Mouse (Mus musculus) frontal cortex, postnatal 10 days (tissue): ENCODE measurements at regions not wholly inside any gene's neighbourhood (a gene's known extent, or its start where the extent isn't known, plus 50 kb on each side); places are given as distances from the start of the nearest gene placed in this dataset.
A peak's percentile ranks its signal among the peaks of the same experiment; 100 is the strongest.
"Not testable (repeated sequence)": the region's sequence is repeated elsewhere in the genome, so short reads cannot be mapped to it uniquely, and the experiment has no call there.

Source experiments
- DNase-seq, 2 experiments: peaks; one replicate each; pipeline ENCODE4 v3.0.0; 2022; ENCODE audit warnings: low spot score in 2 of 2, mixed read lengths in 1 of 2

- DNase-seq = not testable (repeated sequence)
Observed at GRCm38 (mm10) chr4:71422121-71422520, 335.6 kb downstream of the Gm11232 start.

- no peak for DNase-seq
Observed at GRCm38 (mm10) chr4:71409867-71410266, 347.9 kb downstream of the Gm11232 start.

DNA sequence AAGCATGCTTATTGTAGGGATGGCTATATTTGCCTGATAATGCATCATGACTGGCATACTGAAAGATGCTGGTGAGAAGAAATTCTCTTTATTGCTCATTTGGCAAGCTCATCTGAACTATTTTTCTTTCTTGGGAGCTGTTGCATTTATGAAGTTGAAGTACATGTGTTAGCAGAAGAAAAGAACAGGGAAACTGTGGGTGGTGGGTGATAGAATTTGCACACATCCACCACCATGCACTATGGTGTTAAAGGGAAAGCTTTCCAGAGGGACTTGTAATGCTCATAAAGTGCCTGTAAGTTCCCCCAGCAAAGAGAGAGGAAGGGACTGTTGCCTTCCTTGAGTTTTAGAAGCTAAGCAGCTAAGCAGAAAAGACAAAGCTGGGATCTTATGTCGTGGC is 367.3 kb downstream of the Gm11232 start:
- DNase-seq = no peak

DNA sequence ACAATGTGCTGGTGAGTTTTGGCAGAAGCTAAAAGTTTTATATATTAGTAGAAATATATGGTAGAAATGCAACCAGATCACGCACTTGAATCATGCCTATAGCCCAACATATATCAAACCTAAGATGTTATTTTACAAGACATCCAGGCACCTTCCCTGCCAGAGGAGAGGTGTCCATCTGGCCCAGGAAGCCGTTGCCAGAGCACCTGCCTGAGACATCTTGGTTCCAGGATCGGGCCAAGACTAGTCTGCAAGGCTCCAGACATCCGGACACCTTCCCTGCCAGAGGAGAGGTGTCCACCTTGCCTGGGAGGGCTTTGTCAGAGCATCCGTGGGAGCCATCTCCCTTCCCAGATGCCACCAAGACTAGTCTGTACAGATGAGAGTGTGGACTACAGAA is 388.5 kb downstream of the Gm11232 start:
- no peak for DNase-seq

GRCm38 (mm10) chr4:71363761-71364160 is 394.0 kb downstream of the Gm11232 start:
- no peak for DNase-seq

DNA sequence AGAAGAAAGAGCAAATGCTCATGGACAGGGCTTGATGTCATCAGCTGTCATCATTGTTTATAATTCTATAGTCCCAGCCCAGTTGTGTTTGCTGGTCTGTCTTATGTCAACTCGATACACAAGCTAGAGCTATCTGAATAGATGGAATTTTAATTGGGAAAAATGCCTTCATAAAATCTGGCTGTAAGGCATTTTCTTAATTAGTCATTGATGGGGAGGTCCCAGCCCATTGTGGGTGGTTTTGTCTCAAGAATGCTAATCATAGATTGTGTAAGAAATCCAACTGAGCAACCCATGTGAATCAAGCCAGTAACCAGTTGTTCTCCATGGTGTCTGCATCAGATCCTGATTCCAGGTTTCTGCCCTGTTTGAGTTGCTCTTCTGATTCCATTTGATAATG is 400.1 kb downstream of the Gm11232 start:
- DNase-seq = no peak

DNA sequence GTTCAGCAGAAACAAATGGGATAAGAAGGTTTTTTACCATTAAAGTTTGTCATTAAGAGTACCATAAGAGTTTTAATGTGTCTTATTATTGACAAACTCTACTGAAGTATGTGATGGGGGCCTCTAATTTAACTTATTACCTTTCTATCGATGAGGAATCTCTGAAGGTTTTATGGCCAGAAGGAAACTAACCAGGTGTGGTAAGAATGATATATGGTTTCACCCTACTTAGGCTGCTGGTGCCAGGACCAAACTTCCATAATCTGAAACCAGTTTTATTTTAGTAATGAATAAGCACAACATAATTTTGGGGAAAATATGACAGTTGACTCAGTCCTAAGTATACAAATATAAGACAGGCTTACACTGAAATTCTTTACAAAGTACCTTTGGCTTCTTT is 401.1 kb downstream of the Gm11232 start:
- DNase-seq = no peak

DNA sequence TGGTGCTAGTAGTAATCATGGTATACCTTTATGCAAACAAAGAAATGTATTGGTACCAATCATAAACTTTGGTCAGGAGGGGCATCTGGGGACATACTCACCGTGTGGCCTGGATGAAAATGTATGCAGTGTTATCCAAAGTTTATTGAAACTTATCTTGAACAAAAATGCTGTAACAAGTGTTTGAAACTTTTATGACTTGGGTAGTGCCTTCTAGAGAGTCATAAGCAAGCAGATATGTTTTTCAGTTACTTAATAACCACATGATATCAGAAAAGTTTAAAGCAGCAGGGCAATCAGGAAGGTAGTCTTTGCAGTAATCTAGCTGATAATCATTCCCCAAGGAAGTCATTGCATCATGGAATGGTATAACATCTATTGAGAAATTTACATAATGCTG is 401.5 kb downstream of the Gm11232 start:
- DNase-seq = no peak

DNA sequence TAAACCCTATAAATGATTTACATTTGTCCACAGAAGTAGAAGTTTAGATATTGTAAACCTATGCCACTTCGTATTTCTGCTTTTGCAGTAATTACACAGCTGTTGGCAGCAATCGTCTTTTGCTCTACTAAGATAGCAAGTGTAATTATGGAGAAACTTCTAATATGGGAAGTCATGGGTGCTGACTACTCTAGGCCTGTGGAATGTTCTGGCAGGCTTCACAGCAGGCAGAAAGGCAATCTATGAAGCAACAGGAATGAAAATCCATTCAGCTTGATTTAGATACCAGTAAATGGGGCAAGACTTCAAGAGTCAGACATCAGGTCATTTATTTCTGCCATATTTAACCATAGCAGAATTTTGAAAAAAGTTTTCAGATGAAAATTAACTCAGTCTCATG is 405.9 kb downstream of the Gm11232 start:
- no peak for DNase-seq

DNA sequence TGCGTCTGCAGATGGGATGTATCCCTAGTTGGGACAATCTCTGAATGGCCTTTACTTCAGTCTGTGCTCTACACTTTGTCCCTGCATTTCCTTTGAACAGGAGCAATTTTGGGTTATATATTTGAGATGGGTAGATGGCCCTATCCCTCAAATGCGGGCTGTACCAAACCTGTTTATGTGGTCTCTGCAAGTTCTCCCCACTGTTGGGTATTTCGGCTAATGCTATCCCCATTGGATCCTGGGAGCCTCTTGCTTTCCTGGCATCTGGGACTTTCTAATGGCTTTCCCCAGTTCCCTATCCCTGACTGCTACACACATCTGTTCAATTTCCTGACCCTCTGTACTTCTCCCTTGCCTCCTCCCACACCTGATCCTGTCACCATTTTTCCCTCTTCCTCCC is 414.7 kb downstream of the Gm11232 start:
- DNase-seq = no peak

GRCm38 (mm10) chr4:71338582-71338981 is 419.2 kb downstream of the Gm11232 start:
- DNase-seq = no peak

GRCm38 (mm10) chr4:71332672-71333071 is 425.1 kb downstream of the Gm11232 start:
- DNase-seq = no peak

DNA sequence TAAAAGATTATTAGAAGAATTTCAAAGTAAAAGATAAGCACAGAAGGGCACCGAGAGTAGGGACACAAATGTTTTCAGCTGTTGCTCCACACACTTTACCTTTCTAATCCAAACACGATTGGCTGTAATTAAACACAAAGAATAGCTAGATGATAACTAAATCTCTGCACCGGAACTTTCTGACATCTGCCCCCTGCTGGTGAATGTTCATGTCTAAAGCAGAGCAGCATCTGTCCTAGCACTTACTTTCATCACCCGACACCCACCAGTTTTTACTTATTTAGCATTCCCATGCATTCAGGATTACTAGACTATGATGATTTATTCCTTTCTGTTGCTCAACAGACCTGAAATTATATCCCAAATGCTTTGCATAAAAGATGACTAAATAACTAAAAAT is 425.7 kb downstream of the Gm11232 start:
- DNase-seq = peak in 1 of 2 experiments; percentile 5

DNA sequence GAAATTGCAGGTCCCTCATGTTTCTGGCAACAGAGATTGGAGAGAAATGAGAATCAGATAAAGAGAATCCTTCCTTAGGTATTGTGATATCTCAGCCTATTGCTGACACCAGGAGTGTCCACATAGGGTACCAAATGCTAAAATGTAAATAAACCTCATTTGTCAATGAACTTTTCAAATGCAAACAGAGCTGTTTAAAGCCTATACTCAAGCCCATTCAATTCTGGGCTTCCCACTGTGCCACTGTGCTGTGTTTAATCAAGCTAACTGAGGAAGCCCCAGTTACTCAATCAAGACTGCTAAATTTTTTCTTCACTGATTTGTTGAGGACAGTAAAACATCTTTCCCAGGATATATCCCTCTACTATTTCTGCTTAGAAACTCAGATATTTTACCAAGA is 441.2 kb downstream of the Gm11232 start:
- DNase-seq = no peak

DNA sequence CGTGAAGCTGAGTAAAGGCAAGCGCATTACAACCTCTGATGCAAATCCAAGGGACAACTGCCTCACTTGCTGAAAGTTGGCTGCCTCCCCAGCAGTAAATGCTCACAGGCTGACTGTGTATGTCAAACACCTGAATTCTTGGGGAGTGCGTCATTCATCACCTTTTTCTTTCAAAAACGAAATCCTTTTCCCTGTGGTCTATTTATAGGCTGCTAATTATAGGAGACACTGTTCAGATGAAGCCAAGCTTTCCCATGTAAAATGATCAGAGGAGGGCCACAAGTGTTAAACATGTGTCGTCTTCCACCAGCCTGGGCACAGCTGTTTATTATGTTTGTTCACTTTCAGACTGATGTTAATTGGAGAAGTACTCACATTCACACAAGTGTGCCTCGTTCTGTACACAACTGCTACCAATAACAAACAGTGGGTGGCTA is 450.6 kb downstream of the Gm11232 start:
- DNase-seq = no peak

- no peak for DNase-seq
Observed at GRCm38 (mm10) chr4:71306690-71307089, 451.1 kb downstream of the Gm11232 start.

DNA sequence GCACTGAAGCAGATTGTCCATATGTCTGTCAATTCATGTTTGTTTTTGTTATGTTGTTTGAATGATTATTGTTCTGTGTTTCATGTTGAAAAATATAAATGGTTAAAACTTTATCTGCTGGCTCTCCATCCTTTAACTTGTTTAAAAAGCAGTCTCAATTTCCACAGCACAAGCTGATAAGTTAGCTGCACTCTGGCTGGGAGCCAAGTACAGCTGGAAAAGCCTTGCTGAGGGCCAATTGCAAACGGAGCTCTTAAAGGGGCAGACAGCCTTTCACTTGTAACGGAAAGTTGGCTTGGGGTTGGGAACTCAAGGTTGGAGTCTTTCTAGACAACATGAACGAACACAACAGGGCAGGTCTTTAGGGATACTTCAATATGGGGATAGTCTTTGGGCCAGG is 462.0 kb downstream of the Gm11232 start:
- not testable (repeated sequence) for DNase-seq

DNA sequence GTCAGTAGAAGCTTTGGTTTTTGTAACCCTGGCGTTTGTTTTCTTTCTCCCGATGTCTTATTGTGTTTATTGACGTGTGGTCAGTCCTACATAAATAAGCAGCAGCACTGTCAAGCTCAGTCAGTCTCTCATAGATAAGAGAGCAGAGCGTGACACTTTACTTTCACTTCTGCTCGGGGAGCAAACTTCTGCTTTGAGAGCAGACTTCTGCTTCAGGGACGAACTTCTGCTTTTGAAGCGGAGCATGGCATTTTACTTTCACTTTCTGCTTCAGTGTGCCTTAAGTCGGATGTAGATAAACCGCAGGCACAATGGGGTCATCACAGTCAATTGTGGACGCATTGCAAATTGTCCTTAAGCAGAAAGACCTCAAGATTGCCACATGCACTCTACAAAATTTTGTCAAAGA is 466.0 kb downstream of the Gm11232 start:
- DNase-seq = no peak

DNA sequence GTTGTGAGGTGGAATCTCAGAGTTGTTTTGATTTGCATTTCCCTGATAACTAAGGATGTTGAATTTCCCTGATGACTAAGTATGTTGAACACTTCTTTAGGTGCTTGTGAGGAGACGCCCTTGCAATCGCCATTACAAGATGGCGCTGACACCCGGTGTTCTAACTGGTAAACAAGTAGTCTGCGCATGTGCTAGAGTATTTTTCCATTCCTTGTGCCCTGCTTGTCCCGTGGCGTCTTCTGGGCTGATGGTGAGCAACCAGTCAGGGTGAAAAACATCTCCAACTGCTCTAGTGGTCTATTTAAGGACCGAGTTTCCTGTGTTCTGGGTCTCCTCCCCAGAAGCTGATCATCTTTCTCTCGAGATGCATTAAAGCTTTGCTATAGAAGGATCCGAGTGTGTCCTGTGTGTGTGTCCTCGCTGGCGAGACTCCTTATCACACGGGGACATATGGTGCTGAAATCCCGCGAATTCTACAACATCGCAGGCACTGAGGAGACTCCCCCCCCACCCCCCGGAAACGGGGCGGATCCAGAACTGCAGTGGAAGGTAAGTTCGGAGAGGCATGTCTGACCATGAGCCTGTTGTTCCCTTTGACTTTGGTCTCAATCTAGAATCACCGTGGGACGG is 466.5 kb downstream of the Gm11232 start:
- not testable (repeated sequence) for DNase-seq

- DNase-seq = no peak
Observed at GRCm38 (mm10) chr4:71283147-71283546, 474.6 kb downstream of the Gm11232 start.

- DNase-seq = no peak
Observed at GRCm38 (mm10) chr4:71279710-71280109, 478.1 kb downstream of the Gm11232 start.

DNA sequence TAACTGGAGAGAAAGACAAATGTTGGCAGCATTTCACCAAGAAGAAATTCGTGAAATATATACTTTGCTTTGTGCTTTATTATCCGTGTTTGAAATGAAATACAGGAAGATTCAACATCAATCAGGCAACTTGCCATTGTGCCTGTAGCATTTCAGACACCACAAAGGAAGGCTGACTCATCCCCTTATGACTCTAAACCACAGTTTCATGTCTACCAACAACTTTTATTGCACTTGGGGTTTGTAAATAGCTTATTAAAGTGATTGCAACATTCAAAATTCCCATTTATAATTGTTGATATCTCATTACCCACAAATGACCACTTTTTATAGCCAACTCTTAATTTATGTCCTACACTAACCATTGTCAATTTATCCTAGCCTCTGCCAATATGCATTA is 497.9 kb downstream of the Gm11232 start:
- DNase-seq = no peak

DNA sequence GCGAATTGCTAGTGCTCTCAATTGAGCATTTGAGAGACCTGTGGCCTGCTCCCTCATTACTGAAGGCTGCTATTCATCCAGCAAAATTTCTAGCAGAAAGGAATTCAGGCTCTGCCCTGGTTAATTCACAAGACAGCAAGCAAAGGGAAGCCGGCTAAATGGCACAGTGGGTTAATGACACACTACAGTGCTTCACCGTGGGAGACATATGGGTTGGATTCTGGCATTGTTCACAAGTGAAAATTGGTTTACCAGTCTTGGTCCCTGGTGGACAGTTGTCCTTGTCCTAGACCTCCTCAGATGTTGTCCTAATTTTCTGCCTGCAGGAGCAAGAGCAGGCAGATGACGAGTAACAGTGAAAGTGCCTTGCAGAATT is 527.3 kb downstream of the Gm11232 start:
- DNase-seq = peak in 1 of 2 experiments; percentile 4

GRCm38 (mm10) chr4:71229796-71230496 is 527.8 kb downstream of the Gm11232 start:
- no peak for DNase-seq
